Mouse (Mus musculus) neural tube, embryonic 13.5 days (tissue): Measurements from ENCODE around the gene Donson. TPM values are rescaled to one million over a fixed set of nuclear protein-coding genes. Genes with fewer than 3 reads are reported as not detected.

Experiments used
- ATAC-seq: fragments of 200-750 bp; cut with Nextera tagmentation; 2 replicates; pipeline ENCODE4 v1.8.0; 2017; ENCODE audit warnings: low read depth, mild to moderate bottlenecking, moderate TSS enrichment, moderate library complexity
- H3K27ac ChIP-seq: fragments of 300-500 bp; sonication (generic); replicated peaks from 2 replicates; pipeline ENCODE4 v1.5.1; 2015; ENCODE audit warnings: moderate library complexity, mild to moderate bottlenecking, inconsistent platforms
- H3K27me3 ChIP-seq: fragments of 300-500 bp; sonication (generic); 2 replicates; pipeline ENCODE4 v1.6.1; 2015; ENCODE audit warnings: mild to moderate bottlenecking, inconsistent platforms
- H3K36me3 ChIP-seq: fragments of 300-500 bp; sonication (generic); 2 replicates; pipeline ENCODE4 v1.6.1; 2015; ENCODE audit warnings: mild to moderate bottlenecking, inconsistent platforms
- H3K4me1 ChIP-seq: fragments of 300-500 bp; sonication (generic); replicated peaks from 2 replicates; pipeline ENCODE4 v1.6.1; 2015; ENCODE audit warnings: inconsistent platforms
- H3K4me2 ChIP-seq: fragments of 300-500 bp; sonication (generic); 2 replicates; pipeline ENCODE4 v1.6.1; 2015; ENCODE audit warnings: inconsistent platforms, mild to moderate bottlenecking, moderate library complexity
- H3K4me3 ChIP-seq: fragments of 300-500 bp; sonication (generic); 2 replicates; pipeline ENCODE4 v1.5.1; 2015; ENCODE audit warnings: mild to moderate bottlenecking, inconsistent platforms
- H3K9ac ChIP-seq: fragments of 300-500 bp; sonication (generic); 2 replicates; pipeline ENCODE4 v1.6.1; 2015; ENCODE audit warnings: moderate library complexity, mild to moderate bottlenecking, inconsistent platforms
- H3K9me3 ChIP-seq: fragments of 300-500 bp; sonication (generic); 2 replicates; pipeline ENCODE4 v1.6.1; 2016; ENCODE audit warnings: inconsistent platforms
- WGBS: fragments of 180-500 bp; shearing (Covaris S2); methylation state at CpG from one replicate; pipeline ENCODE4 v1.1.7; 2015; 5-methylcytosine and 5-hydroxymethylcytosine counted together
- polyA plus RNA-seq: library from polyadenylated mRNA; unstranded; fragments of >200 nt; fragmentation: Nextera tagmentation; extraction: Ambion mirVana; gene quantifications from 2 replicates; pipeline ENCODE4 v1.2.1, GENCODE M21; 2015

Donson gene
- polyA plus RNA-seq, 1 experiment from 2014 or later = 19.1 TPM

- H3K9ac ChIP-seq = no peak overlapping the region
- no peak for ATAC-seq
- H3K4me3 ChIP-seq = no peak overlapping the region
- no peak overlapping the region for H3K27ac ChIP-seq
- 56% methylated on average over 1 of the region's 1 CpGs for WGBS
- H3K4me1 ChIP-seq = no peaks in the 10 kb centered on the region
- H3K9me3 ChIP-seq = no peaks in the 10 kb centered on the region
- no peak overlapping the region for H3K4me2 ChIP-seq
- no peaks in the 10 kb centered on the region for H3K27me3 ChIP-seq
- peaks cover 93% of the 10 kb centered on the region for H3K36me3 ChIP-seq
Measured at GRCm38 (mm10) chr16:91630584-91630983, 58.0 kb downstream of the Donson start.

GRCm38 (mm10) chr16:91629749-91630148 is 58.8 kb downstream of the Donson start:
- no peaks in the 10 kb centered on the region for H3K27me3 ChIP-seq
- 91% methylated on average over 4 of the region's 4 CpGs for WGBS
- H3K36me3 ChIP-seq = peaks cover 93% of the 10 kb centered on the region
- no peak for ATAC-seq
- no peak overlapping the region for H3K4me3 ChIP-seq
- H3K4me2 ChIP-seq = no peak overlapping the region
- H3K9me3 ChIP-seq = no peaks in the 10 kb centered on the region
- no peak overlapping the region for H3K27ac ChIP-seq
- H3K4me1 ChIP-seq = no peaks in the 10 kb centered on the region
- H3K9ac ChIP-seq = no peak overlapping the region

GRCm38 (mm10) chr16:91628673-91629072 is 59.9 kb downstream of the Donson start:
- no peaks in the 10 kb centered on the region for H3K9me3 ChIP-seq
- ATAC-seq = no peak
- H3K4me3 ChIP-seq = no peak overlapping the region
- H3K27ac ChIP-seq = no peak overlapping the region
- H3K36me3 ChIP-seq = peaks cover 93% of the 10 kb centered on the region
- no peak overlapping the region for H3K4me2 ChIP-seq
- no peak overlapping the region for H3K9ac ChIP-seq
- no peaks in the 10 kb centered on the region for H3K4me1 ChIP-seq
- H3K27me3 ChIP-seq = no peaks in the 10 kb centered on the region
- WGBS = 96% methylated on average over 3 of the region's 3 CpGs

GRCm38 (mm10) chr16:91627831-91628230 is 60.7 kb downstream of the Donson start:
- WGBS = 92% methylated on average over 7 of the region's 7 CpGs
- H3K4me2 ChIP-seq = no peak overlapping the region
- H3K36me3 ChIP-seq = peaks cover 95% of the 10 kb centered on the region
- H3K4me1 ChIP-seq = no peaks in the 10 kb centered on the region
- no peak for ATAC-seq
- H3K4me3 ChIP-seq = no peak overlapping the region
- H3K9ac ChIP-seq = no peak overlapping the region
- no peak overlapping the region for H3K27ac ChIP-seq
- H3K9me3 ChIP-seq = no peaks in the 10 kb centered on the region
- no peaks in the 10 kb centered on the region for H3K27me3 ChIP-seq

Other genes starting within 250 kb of the Donson start
- 46.5 and 50.4 TPM in 2 replicates for gene Ifnar1, start 203.5 kb downstream of the Donson start, polyA plus RNA-seq
- 59.4 and 75.3 TPM in 2 replicates for gene Ifngr2, start 141.7 kb downstream of the Donson start, polyA plus RNA-seq
- gene Tmem50b, start 91.0 kb downstream of the Donson start, polyA plus RNA-seq = 85.6 and 96.8 TPM in 2 replicates
- gene Dnajc28, start 69.7 kb downstream of the Donson start, polyA plus RNA-seq = 6.9 and 7.0 TPM in 2 replicates
- 62.1 and 66.1 TPM in 2 replicates for gene Gart, start 41.8 kb downstream of the Donson start, polyA plus RNA-seq
- gene Son, start 41.3 kb downstream of the Donson start, polyA plus RNA-seq = 125 and 129 TPM in 2 replicates
- gene Cryzl1, start 40.2 kb upstream of the Donson start, polyA plus RNA-seq = 91.5 and 93.0 TPM in 2 replicates
- gene Itsn1, start 40.5 kb upstream of the Donson start, polyA plus RNA-seq = 60.4 and 62.5 TPM in 2 replicates